Mouse (Mus musculus): ENCODE measurements around the gene S100a5. TPM values are rescaled to one million over a fixed set of nuclear protein-coding genes. Genes with fewer than 3 reads are reported as not detected.

The S100a5 gene
- polyA plus RNA-seq, 1 experiment from 2014 or later: not detected

DNA sequence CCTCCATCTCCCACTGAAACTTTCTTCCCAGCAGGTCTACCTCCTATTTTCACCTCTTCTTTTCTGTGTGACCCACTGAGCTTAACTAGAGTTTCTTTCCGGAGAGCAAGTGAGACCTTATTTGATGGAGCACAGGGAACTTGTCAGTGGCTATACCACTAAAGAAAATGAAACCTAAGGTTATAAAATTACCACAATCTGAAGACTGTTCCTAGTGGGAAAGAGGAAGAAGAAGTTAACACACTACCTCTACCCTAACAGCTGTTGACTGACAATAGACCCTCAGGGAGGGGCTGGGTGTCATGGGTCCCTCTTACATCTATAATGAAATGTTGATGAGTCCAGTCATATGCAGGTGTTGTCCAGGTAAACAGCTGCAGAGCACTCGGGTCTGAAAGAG lies 23.7 kb downstream of the S100a5 start:
- Histone ChIP-seq H3K27me3 (ENCODE audit: insufficient read depth, low read length) (no peaks in the 10 kb centered on the region), H3K27ac (ENCODE audit: low read depth) (no peak overlapping the region), H3K4me1 (ENCODE audit: insufficient read depth) (no peaks in the 10 kb centered on the region), H3K9ac (replicated peaks) (no peak overlapping the region), H3K4me3 (ENCODE audit: low read depth, low read length) (no peak overlapping the region), H3K4me2 (ENCODE audit: low read depth, low read length) (no peak overlapping the region), H3K36me3 (replicated peaks; ENCODE audit: insufficient read depth, low read length) (no peaks in the 10 kb centered on the region), H3K9me3 (ENCODE audit: low read length) (no peaks in the 10 kb centered on the region)
- DNase-seq (no peak), ATAC-seq (no peak)
- TF ChIP-seq EP300 (IDR thresholded peaks at IDR 0.05; ENCODE audit: low read depth): no peak
- no peak for TF ChIP-seq CTCF (IDR thresholded peaks at IDR 0.05; ENCODE audit: low read depth)
- WGBS (ENCODE audit: insufficient replicate concordance): 51% methylated on average over 2 of the region's 2 CpGs

DNA sequence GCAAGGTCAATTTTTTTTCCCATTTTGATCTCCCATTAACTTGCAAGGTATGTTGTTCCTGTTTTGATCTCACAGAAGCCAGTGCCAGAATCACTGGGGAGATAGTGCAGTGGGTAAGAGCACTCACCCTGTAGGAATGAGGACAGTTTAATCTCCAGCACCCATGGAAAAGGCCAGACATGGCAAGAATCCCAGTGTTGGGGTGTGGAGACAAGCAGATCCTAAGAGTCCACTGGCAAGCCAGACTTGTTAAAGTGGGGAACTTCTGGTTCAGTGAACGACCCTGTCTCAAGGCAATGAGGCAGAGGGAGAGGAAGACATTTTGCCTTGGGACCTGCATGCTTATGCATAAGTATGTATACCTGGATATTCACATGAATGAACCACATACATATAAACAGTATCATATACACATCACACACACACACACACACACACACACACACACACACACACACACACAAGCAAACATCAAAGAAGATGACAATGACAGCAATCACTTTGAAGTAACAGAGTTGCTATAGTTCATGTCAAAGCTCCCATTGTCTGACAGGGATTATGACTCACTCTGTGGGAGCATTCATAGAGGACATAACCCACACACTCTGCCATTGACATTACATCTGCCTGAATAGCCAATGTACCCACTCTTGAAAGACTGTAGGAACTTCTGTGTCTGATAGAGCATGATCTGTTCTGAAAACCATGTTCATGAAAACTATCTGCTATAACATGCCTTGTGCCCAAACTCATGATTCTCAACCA lies 30.4 kb downstream of the S100a5 start:
- Histone ChIP-seq H3K4me1 (ENCODE audit: insufficient read depth) (no peaks in the 10 kb centered on the region), H3K9ac (replicated peaks) (no peak overlapping the region), H3K9me3 (ENCODE audit: low read length) (no peaks in the 10 kb centered on the region), H3K36me3 (replicated peaks; ENCODE audit: insufficient read depth, low read length) (no peaks in the 10 kb centered on the region), H3K27ac (ENCODE audit: low read depth) (no peak overlapping the region), H3K4me3 (ENCODE audit: low read depth, low read length) (no peak overlapping the region), H3K27me3 (ENCODE audit: insufficient read depth, low read length) (no peaks in the 10 kb centered on the region), H3K4me2 (ENCODE audit: low read depth, low read length) (no peak overlapping the region)
- 31% methylated on average over 1 of the region's 1 CpGs for WGBS (ENCODE audit: insufficient replicate concordance)
- DNase-seq (no peak), ATAC-seq (no peak)
- TF ChIP-seq EP300 (IDR thresholded peaks at IDR 0.05; ENCODE audit: low read depth) (no peak), CTCF (IDR thresholded peaks at IDR 0.05; ENCODE audit: low read depth) (no peak)

DNA sequence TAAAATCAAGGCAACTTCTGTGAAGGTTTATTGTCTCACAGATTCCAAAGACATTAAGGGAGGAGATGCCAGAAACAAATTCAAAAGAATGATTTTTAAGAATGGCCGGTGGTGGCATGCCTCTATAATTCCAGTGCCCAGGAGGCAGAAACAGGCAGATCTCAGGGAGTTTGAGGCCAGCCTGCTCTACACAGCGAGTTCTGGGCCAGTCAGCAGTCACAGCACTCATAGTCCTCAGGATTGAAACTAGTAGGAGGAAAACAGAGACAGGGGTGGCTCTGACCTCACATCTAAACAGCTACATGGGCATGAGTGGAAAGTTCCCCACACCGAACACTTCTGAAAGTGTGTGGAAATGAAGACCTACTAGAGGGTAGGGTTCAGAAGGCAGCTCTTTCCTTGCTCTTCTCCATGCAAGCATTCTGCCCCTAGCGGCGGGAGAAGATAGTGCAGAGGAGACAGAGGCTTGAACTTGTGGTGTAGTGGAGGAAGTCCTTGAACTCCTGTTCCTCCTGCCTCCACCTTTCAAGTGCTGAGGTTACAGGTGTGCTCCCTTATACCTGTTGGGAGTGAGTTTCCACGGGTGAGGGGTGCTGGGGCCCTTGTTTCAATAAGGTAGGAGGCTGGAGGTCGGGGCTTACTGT lies 31.3 kb downstream of the S100a5 start:
- Histone ChIP-seq H3K4me2 (ENCODE audit: low read depth, low read length) (no peak overlapping the region), H3K9me3 (ENCODE audit: low read length) (no peaks in the 10 kb centered on the region), H3K27ac (ENCODE audit: low read depth) (no peak overlapping the region), H3K4me3 (ENCODE audit: low read depth, low read length) (no peak overlapping the region), H3K4me1 (ENCODE audit: insufficient read depth) (no peaks in the 10 kb centered on the region), H3K9ac (replicated peaks) (no peak overlapping the region), H3K27me3 (ENCODE audit: insufficient read depth, low read length) (no peaks in the 10 kb centered on the region), H3K36me3 (replicated peaks; ENCODE audit: insufficient read depth, low read length) (no peaks in the 10 kb centered on the region)
- 48% methylated on average over 7 of the region's 7 CpGs for WGBS (ENCODE audit: insufficient replicate concordance)
- DNase-seq: peak; percentile 58
- TF ChIP-seq CTCF (IDR thresholded peaks at IDR 0.05; ENCODE audit: low read depth) (peak; percentile 83), EP300 (IDR thresholded peaks at IDR 0.05; ENCODE audit: low read depth) (no peak)
- ATAC-seq: no peak

DNA sequence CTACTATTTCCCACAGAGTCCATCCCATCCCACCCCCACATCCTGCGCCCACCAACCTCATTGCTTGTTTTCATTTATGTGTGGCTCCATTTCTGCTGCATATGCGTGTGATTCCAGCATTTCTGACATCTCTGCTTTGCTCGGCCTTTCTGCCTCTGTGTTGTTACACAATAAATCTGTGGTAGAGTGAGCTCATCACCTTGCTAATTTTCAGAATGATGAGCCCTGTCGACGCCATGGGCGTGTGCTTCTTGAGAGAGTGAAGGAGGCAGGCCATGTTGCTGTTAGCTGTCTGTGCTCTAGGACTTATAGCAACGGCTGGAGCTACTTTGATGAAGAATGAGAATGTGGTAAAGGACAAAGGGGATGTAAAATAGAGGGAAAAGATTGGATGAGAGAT lies 32.7 kb downstream of the S100a5 start:
- WGBS (ENCODE audit: insufficient replicate concordance): 65% methylated on average over 7 of the region's 7 CpGs
- no peaks in the 10 kb centered on the region for H3K4me1 ChIP-seq (ENCODE audit: insufficient read depth)
- no peak for TF ChIP-seq EP300 (IDR thresholded peaks at IDR 0.05; ENCODE audit: low read depth)

DNA sequence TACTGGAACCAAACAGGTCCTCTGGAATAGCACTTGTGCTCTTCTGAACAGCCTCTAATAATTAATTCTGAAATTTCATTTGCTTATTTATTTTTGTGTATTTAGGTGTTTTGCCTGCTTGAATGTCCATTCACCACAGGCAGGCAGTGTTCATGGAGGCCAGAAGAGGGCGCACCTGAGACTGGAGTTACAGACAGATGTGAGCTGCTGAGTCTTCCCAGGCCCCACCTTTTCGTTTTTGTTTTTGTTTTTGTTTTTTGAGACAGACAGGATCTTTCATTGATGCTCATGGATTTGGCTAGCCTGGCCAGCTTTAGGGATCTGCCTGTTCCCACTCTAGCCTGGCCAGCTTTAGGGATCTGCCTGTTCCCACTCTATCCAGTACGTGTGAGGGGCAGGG lies 35.9 kb downstream of the S100a5 start:
- H3K9ac ChIP-seq (replicated peaks): no peak overlapping the region
- no peaks in the 10 kb centered on the region for H3K4me1 ChIP-seq (ENCODE audit: insufficient read depth)
- no peak overlapping the region for H3K27ac ChIP-seq (ENCODE audit: low read depth)
- WGBS (ENCODE audit: insufficient replicate concordance): 37% methylated on average over 3 of the region's 3 CpGs
- peak; percentile 70 for TF ChIP-seq CTCF (IDR thresholded peaks at IDR 0.05; ENCODE audit: low read depth)
- TF ChIP-seq EP300 (IDR thresholded peaks at IDR 0.05; ENCODE audit: low read depth): no peak
- no peaks in the 10 kb centered on the region for H3K36me3 ChIP-seq (replicated peaks; ENCODE audit: insufficient read depth, low read length)
- DNase-seq: peak; percentile 54
- no peak overlapping the region for H3K4me2 ChIP-seq (ENCODE audit: low read depth, low read length)
- H3K9me3 ChIP-seq (ENCODE audit: low read length): no peaks in the 10 kb centered on the region
- H3K4me3 ChIP-seq (ENCODE audit: low read depth, low read length): no peak overlapping the region
- H3K27me3 ChIP-seq (ENCODE audit: insufficient read depth, low read length): no peaks in the 10 kb centered on the region
- no peak for ATAC-seq

More for the DNA sequence above, 32.7 kb downstream of the S100a5 start:
- Histone ChIP-seq H3K9ac (replicated peaks) (no peak overlapping the region), H3K36me3 (replicated peaks; ENCODE audit: insufficient read depth, low read length) (no peaks in the 10 kb centered on the region), H3K9me3 (ENCODE audit: low read length) (no peaks in the 10 kb centered on the region), H3K27me3 (ENCODE audit: insufficient read depth, low read length) (no peaks in the 10 kb centered on the region), H3K4me2 (ENCODE audit: low read depth, low read length) (no peak overlapping the region), H3K4me3 (ENCODE audit: low read depth, low read length) (no peak overlapping the region), H3K27ac (ENCODE audit: low read depth) (no peak overlapping the region)
- no peak for DNase-seq
- no peak for ATAC-seq

DNA sequence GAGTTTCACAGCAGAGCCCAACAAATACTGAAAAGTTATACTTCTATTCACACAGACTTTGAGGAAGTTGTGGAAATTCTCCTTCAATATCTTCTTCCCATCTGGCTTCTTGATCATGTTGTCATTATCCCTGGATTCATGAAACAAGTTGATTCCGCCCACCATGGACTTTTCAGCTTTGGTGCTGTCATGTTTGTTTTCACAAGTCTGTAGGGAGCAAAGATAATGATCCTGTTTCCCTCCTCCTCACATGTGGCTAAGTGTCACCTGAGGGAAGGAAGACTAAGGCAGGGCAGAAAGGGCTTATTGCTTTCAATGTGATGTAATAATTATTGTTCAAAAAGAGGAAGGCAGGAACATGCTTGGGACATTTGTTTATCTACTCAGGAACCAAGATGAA lies 39.0 kb downstream of the S100a5 start:
- H3K4me2 ChIP-seq (ENCODE audit: low read depth, low read length): no peak overlapping the region
- no peaks in the 10 kb centered on the region for H3K9me3 ChIP-seq (ENCODE audit: low read length)
- 82% methylated on average over 1 of the region's 1 CpGs for WGBS (ENCODE audit: insufficient replicate concordance)
- no peak overlapping the region for H3K9ac ChIP-seq (replicated peaks)
- peak; percentile 2 for DNase-seq
- H3K4me1 ChIP-seq (ENCODE audit: insufficient read depth): no peaks in the 10 kb centered on the region
- no peak overlapping the region for H3K27ac ChIP-seq (ENCODE audit: low read depth)
- no peaks in the 10 kb centered on the region for H3K27me3 ChIP-seq (ENCODE audit: insufficient read depth, low read length)
- H3K4me3 ChIP-seq (ENCODE audit: low read depth, low read length): no peak overlapping the region
- no peak for TF ChIP-seq CTCF (IDR thresholded peaks at IDR 0.05; ENCODE audit: low read depth)
- no peak for TF ChIP-seq EP300 (IDR thresholded peaks at IDR 0.05; ENCODE audit: low read depth)
- H3K36me3 ChIP-seq (replicated peaks; ENCODE audit: insufficient read depth, low read length): no peaks in the 10 kb centered on the region
- no peak for ATAC-seq
